Mouse (Mus musculus) right cerebral cortex, adult 2 months (tissue): Measurements from ENCODE around the gene Bloc1s6.

ENCODE experiments used
- DNase-seq, 2 experiments: peaks; one replicate each; pipeline ENCODE4 v3.0.0; 2021 to 2022; ENCODE audit warnings: low spot score in 2 of 2

The Bloc1s6 gene

DNA sequence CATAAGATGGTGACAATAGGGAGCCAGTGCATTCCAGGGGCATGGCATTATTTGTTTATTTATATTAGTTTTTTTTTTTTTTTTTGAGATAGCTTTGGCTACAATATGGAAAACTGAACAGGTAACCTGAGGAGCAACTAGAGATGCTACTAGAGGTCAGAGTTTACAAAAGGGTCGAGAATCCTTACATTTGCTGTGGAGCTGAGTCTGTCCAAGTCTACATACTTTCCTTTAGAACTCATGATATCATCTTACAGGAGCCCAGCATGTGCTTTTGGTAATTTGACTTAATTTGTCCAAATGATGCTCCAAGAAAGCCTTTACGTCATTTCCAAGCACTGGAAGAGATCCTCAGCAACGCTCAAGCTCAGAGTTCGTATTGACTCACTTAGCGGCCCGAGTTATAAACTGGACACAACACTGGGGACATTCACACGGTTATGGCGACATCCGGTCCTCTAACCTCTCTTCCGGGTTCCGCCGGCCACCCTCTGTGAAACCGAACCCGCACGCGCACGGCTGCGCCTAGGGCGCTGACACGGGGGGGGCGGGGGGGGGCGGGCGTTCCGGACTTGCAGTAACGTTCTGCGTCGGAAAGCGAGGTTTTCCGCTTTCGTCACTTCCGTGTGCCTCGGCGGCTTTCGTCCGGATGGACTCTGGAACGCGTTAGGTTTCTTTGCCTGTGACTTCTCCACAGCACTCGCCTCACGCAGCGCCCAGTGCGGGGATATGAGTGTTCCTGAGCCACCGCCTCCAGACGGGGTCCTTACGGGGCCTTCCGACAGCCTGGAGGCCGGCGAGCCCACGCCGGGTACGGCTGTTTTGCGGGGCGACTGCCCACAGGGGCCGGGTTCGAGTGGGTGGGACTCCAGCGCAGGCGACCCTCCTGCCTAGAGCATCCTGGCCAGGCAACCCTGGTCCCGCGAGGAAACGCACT is at the start of gene Bloc1s6:
Bloc1s6 (plus strand) TSS at position 610 of the 937 bp plus-strand sequence.
- DNase-seq: peak; percentile 93 to 95

GRCm38 (mm10) chr2:122697526-122697925 is 40.8 kb upstream of the Bloc1s6 start:
- DNase-seq: no peak

DNA sequence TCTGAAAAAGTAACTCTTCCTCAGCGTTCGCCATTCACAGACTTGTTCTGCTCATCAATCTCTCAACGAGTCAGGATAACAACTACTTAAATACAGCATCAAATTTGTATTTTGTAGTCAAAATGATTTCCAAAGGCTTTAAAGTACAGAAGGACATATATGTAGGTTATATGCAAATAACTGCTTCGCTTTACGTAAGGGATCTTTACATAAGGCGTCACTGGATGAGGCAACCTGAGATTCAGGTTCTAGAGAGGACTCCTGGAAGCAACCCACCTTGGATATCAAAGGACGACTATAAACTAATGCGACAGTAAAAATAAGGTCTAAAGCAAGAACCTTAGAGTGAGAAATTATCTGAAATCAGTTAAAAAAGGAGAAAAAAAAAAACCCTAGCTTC is 37.3 kb upstream of the Bloc1s6 start:
- no peak for DNase-seq

DNA sequence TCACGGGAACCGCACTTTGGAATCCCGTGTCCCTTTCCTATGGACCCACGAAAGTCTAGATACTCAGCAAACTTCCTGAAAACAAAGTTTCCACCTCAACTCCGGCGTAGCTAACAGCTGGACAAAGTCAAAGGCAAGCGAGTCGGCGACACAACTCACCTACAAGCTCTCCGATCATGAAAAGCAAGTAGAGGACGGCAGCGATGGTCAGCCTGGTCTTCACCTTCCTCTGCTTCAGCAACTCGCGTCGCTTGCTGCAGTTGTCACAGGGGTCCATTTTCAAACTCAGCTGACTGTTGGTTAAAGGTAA is 36.5 kb upstream of the Bloc1s6 start:
- DNase-seq: peak in 1 of 2 experiments; percentile 25

DNA sequence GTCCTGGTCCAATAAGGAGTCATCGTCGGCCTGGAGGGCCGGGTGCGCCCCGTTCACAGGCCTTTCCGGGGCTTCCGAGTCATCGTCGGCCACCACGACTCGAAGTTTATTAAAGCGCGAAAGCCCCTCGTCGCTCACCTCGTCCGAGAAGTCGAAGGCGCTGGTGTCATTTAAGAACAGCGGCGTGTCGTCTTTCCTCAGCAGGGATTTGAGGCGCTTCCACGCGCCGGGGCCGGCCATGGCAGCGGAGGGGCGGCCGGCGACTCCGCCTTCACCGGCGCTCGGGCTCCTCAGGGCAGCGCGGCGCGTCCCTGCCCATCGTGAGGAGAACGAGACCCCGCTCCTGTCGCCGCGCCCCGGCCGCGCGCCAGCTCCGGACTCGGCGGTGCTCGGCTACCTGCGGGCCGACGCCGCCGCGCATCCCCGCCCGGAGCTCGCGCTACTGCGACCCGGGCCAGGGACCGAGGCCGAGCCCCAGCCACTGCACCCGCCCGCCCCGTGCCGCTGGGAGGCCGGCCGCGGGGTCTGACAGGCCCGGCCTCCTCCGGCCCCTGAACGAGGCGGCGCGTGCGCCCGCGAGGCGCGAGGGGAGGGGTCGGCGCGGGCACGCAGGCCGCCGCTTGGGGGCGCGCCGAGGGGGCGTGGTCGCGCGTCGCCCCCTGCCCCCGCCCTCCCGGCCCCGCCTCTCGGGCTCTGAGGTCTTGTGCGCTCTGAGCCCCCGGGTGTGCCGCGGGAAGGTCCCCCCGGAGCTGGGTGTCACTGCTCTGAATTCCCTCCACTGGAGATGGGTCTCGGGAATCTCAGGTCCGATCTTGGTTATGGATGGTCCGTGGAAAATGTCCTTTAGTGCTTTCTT is 35.9 kb upstream of the Bloc1s6 start, which contains the start of gene Slc30a4:
Slc30a4 (minus strand) TSS at position 483 of the 856 bp plus-strand sequence.
- DNase-seq: peak; percentile 46 to 63

GRCm38 (mm10) chr2:122704572-122704971 is 33.7 kb upstream of the Bloc1s6 start:
- no peak for DNase-seq

DNA sequence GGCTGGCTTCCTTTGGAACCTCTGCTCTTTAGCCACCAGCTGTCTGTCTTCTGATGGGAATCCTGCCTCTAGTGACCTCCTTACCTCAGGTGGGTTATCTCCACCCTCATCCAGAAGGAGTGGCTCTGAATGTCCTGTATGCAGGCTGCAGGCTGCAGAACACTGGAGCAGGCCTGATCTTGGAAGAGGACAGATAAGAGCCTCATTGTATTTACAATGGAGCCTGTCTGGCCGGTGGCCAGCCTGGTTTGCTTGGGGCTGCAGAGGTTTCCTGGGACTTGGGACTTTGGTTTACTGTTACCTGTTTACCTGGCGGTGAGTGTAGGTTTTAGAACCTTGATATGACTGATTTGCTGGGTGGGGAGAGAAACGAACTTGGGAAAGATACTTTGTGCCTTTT is 30.2 kb upstream of the Bloc1s6 start:
- DNase-seq: no peak

DNA sequence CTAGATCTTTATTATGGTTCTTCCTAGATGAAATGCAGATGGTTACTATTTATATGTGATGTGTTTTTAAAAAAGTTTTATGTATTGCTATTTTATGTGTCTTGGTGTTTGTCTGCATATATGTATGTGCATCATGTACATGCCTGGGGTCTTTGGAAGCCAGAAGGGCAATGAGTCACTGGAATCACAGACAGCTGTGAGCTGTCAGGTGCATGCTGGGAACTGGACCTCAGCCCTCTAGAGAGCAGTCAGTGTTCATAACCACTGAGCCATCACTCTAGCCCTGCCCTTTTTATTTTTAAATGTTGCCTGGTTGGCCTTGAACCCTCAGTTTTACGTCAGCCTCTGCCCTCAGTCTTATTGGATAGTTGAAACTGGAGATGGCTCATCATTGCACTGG is 29.1 kb upstream of the Bloc1s6 start:
- no peak for DNase-seq

GRCm38 (mm10) chr2:122711911-122712310 is 26.4 kb upstream of the Bloc1s6 start:
- DNase-seq: no peak

DNA sequence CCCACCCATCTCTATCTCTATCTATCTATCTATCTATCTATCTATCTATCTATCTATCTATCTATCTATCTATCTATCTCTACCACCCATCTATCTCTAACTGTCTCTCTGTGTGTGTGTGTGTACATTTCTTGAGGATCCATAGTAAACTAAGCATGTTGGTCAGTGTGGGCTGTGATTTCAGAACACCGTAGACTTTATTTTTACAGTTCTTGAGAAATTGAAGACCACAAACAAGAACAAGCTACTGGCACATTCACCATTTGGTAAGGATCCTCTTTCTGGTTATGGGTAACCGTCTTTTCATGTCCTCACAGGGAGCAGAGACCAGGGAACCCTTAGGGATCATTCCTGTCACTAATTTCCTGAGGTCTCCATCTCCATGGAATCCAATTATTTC is 25.5 kb upstream of the Bloc1s6 start:
- DNase-seq: no peak

DNA sequence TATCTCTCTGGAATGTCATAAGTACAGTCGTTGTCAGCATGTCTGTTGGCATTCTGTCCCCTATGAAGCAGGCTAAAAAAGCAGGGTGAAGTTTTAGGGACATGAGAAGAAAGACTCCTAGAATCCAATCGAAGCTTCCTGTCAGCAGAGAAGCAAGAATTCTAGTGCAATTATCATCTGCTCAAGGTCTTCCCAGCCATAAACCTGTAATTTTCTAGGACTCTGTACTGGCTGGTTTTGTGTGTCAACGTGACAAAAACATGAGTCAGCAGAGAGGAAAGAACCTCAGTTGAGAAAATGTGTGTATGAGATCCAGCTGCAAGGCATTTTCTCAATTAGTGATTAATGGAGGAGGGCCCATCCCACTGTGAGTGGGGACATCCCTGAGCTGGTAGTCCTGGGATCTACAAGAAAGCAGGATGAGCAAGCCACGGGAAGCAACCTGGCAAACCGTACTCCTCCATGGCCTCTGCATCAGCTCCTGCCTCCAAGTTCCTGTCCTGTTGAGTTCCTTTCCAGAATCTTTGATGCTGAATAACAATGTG is 23.1 kb upstream of the Bloc1s6 start:
- DNase-seq: no peak

DNA sequence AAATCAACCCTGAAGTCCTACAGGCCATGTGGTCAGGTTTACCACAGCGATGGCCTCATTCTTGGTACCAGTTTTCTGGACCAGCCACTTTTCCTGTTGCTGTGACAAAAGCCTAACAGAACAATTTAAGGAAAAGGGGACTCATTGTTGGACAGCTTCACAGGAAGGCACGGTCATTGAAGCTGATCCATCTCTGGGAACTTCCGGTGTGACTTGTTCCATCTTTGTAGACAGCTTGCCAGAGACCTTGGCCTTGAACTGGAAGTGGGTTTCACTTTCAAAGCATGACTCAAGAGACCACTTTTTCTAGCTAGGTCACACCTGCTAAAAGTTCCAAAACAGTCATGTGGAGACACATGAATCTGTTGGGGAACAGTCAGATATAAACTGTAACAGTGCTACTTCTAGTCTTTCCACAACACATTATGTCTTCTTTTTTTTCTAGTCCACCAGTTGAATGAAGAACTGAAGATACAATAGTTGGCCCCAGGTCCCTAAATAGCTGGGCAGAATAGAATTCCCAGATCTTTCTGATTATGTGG is 21.9 kb upstream of the Bloc1s6 start:
- no peak for DNase-seq

GRCm38 (mm10) chr2:122719232-122719631 is 19.1 kb upstream of the Bloc1s6 start:
- DNase-seq: no peak

- DNase-seq: no peak
Observed at GRCm38 (mm10) chr2:122720564-122720963, 17.7 kb upstream of the Bloc1s6 start.

GRCm38 (mm10) chr2:122725604-122726003 is 12.7 kb upstream of the Bloc1s6 start:
- no peak for DNase-seq

- no peak for DNase-seq
Observed at GRCm38 (mm10) chr2:122731456-122731855, 6.8 kb upstream of the Bloc1s6 start.

- no peak for DNase-seq
Observed at GRCm38 (mm10) chr2:122739023-122739422, 720 bp downstream of the Bloc1s6 start.

- DNase-seq: no peak
Observed at GRCm38 (mm10) chr2:122746461-122746860, 8.2 kb downstream of the Bloc1s6 start.

- peak; percentile 71 to 78 for DNase-seq
Observed at GRCm38 (mm10) chr2:122753739-122754343, 15.5 kb downstream of the Bloc1s6 start.

DNA sequence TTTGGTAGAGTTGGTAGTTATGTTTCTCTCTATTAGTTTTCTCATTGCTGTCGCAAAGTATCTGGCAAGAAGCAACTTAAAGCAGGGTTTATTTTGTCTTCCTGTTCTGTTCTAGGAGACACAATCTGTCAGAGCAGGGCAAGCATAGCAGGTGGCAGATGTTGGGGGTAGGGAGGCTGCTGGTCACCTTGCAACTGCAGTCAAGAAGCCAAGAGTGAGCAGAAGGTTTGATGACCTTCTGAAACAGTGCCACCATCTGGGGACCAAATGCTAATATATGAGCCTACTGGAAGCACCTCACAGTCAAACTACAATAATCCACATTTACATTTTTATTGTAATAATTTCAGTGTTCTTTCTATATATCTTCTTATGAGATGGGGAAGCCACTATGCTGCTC is 21.5 kb downstream of the Bloc1s6 start:
- DNase-seq: no peak

DNA sequence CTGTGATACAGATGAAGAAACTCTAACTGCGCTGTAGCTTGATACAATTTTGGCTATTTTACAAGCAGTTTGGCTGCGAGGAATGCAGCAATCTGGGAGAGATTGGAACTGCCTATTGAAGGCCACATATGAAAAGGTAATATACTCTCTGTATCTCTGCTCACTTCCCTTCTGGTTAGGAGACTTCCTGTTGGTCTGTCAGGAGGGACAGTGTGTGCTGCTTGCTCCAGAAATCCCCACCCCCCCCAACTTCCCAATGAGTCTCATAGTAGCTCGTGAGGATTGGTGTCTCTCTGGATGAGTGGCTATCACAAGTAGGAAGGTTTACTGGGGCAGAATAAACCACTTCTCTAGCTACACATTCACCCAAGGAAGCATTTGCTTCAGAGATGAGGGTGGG is 24.7 kb downstream of the Bloc1s6 start:
- DNase-seq: no peak

DNA sequence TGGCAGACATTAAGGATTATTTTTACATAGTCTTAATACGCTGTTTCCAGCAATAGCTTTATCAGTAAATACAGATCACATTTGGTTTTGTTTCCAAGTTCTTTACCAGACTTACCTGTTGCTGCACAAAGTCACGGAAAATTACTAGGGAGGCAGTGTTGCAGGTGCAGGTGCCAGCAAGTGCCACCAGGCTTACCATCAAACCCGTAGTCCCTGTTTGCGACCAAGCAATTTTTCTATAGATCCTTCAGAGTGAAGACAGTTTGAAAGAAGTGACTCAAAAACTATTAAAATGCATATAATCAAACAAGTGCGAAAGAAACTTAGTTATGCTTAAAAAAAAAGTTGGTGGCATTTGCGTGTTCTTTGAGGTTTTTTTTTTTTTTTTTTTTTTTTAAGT is 26.2 kb downstream of the Bloc1s6 start:
- no peak for DNase-seq
